Mouse (Mus musculus) cerebellum, adult 2 months (tissue): ENCODE data around the gene Gsto2.

Experiments used
- CTCF ChIP-seq: fragments of 200-500 bp; IDR thresholded peaks from 2 replicates; pipeline ENCODE4 v1.5.1; 2011; ENCODE audit warnings: low read depth, mild to moderate bottlenecking, control low read depth, low read length, moderate library complexity, borderline replicate concordance; ENCODE audit not compliant: insufficient read depth
- POLR2A ChIP-seq: fragments of 200-500 bp; IDR thresholded peaks from 2 replicates; pipeline ENCODE4 v1.6.1; 2011; ENCODE audit warnings: low read length, control low read depth, borderline replicate concordance; ENCODE audit not compliant: insufficient read depth

DNA sequence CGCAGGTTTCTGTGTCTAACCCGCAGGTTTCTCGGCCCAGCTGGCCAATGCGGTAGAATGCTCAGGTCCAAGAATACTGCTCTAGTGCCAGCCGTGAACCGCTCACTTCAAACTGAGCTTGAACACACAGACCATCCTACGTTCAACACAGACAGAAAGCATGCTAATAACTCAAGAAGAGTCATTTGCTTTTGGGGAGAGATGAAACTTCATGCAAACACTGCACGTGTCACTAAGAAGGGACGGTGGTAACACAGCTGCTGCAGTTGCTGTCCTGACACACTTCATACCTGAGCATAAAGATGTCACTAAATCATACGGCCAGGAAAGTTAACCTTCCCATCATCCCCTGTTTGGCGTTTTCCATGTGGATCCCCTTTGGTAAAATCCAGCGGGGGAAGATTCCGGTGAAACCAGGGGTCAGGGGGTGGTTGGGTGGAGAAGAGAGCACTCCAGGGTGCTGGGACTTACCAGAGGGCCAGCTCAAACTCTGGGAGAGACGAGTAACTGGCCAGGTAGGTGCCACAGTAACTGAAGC lies 35.4 kb upstream of the Gsto2 start:
- TF ChIP-seq CTCF (no peak), POLR2A (no peak)
